Mouse (Mus musculus) layer of hippocampus, postnatal 10 days (tissue): ENCODE measurements at regions not wholly inside any gene's neighbourhood (a gene's known extent, or its start where the extent isn't known, plus 50 kb on each side); places are given as distances from the start of the nearest gene placed in this dataset.
"Not testable (repeated sequence)": the region's sequence is repeated elsewhere in the genome, so short reads cannot be mapped to it uniquely, and the experiment has no call there.

Experiments
- DNase-seq, 2 experiments: peaks; one replicate each; pipeline ENCODE4 v3.0.0; 2021; ENCODE audit warnings: low spot score in 2 of 2

- DNase-seq: no peak
Observed at GRCm38 (mm10) chr13:5920422-5920821, 59.1 kb downstream of the Klf6 start.

GRCm38 (mm10) chr13:5931433-5931832, 70.2 kb downstream of the Klf6 start:
- no peak for DNase-seq

- no peak for DNase-seq
Observed at GRCm38 (mm10) chr13:5937436-5937835, 76.2 kb downstream of the Klf6 start.

- no peak for DNase-seq
Observed at GRCm38 (mm10) chr13:5937970-5938369, 76.7 kb downstream of the Klf6 start.

- DNase-seq: no peak
Observed at GRCm38 (mm10) chr13:5939368-5939767, 78.1 kb downstream of the Klf6 start.

GRCm38 (mm10) chr13:5952863-5953262, 91.6 kb downstream of the Klf6 start:
- DNase-seq: no peak

GRCm38 (mm10) chr13:5955121-5955520, 93.8 kb downstream of the Klf6 start:
- not testable (repeated sequence) for DNase-seq

GRCm38 (mm10) chr13:5956145-5956544, 94.9 kb downstream of the Klf6 start:
- no peak for DNase-seq

GRCm38 (mm10) chr13:5962947-5963346, 101.7 kb downstream of the Klf6 start:
- DNase-seq: no peak

GRCm38 (mm10) chr13:5964626-5965025, 103.3 kb downstream of the Klf6 start:
- DNase-seq: no peak

GRCm38 (mm10) chr13:5978615-5979014, 117.3 kb downstream of the Klf6 start:
- no peak for DNase-seq

- no peak for DNase-seq
Observed at GRCm38 (mm10) chr13:5987491-5987890, 126.2 kb downstream of the Klf6 start.

GRCm38 (mm10) chr13:5988407-5988806, 127.1 kb downstream of the Klf6 start:
- DNase-seq: no peak

- no peak for DNase-seq
Observed at GRCm38 (mm10) chr13:6000559-6001217, 139.4 kb downstream of the Klf6 start.

GRCm38 (mm10) chr13:6001218-6001564, 139.9 kb downstream of the Klf6 start:
- no peak for DNase-seq

GRCm38 (mm10) chr13:6005901-6006300, 144.6 kb downstream of the Klf6 start:
- no peak for DNase-seq

- DNase-seq: no peak
Observed at GRCm38 (mm10) chr13:6009671-6010070, 148.4 kb downstream of the Klf6 start.

GRCm38 (mm10) chr13:6027207-6027606, 165.9 kb downstream of the Klf6 start:
- DNase-seq: no peak

GRCm38 (mm10) chr13:6028878-6029277, 167.6 kb downstream of the Klf6 start:
- DNase-seq: no peak

- DNase-seq: no peak
Observed at GRCm38 (mm10) chr13:6029461-6029860, 168.2 kb downstream of the Klf6 start.

- DNase-seq: no peak
Observed at GRCm38 (mm10) chr13:6030128-6030527, 168.8 kb downstream of the Klf6 start.

- no peak for DNase-seq
Observed at GRCm38 (mm10) chr13:6040132-6040531, 178.8 kb downstream of the Klf6 start.

GRCm38 (mm10) chr13:6040663-6041062, 179.4 kb downstream of the Klf6 start:
- no peak for DNase-seq

GRCm38 (mm10) chr13:6042495-6042894, 181.2 kb downstream of the Klf6 start:
- no peak for DNase-seq
